In genomic region chr16:20712889-20713288, GRCm38 (mm10) we compare ENCODE assay signal across 22 mouse cellular contexts. TPM values are rescaled to one million over a fixed set of nuclear protein-coding genes. Genes with fewer than 3 reads are reported as not detected.
DNase-seq lines count a peak whose midpoint lies in the region; ATAC-seq and TF ChIP-seq lines count a peak whose summit lies in the region.
"Had no signal": no experiment of that assay in that cellular context is flagged by ENCODE, and none has a peak within 500 bp of the region (broad histone marks: within the 10 kb centered on the region; RNA-seq: fewer than 3 reads in every experiment).

No protein-coding gene starts in this region.

- H3K9me3 ChIP-seq in E14TG2a.4 (ENCODE audit: low read length): peaks cover 32% of the 10 kb centered on the region
- H3K9me3 ChIP-seq in liver, embryonic 13.5 days (replicated peaks): no peaks in the 10 kb centered on the region
- H3K9me3 ChIP-seq: forebrain, embryonic 15.5 days; heart, embryonic 13.5 days; megakaryocyte, embryonic 14.5 days; stomach, embryonic 15.5 days had no signal

- peak overlapping the region; percentile 90 for H3K9ac ChIP-seq in liver, embryonic 13.5 days
- H3K9ac ChIP-seq: forebrain, embryonic 15.5 days; stomach, embryonic 15.5 days had no signal

- peak overlapping the region; percentile 23; the same call in 1 of the 2 replicates for H3K4me3 ChIP-seq in E14TG2a.4 (replicated peaks; ENCODE audit: low read length)
- H3K4me3 ChIP-seq in cortical plate, adult 2 months (ENCODE audit: insufficient read depth, low read length): peak overlapping the region; percentile 72; the same call in 1 of the 2 replicates
- H3K4me3 ChIP-seq in liver, embryonic 13.5 days (replicated peaks): peak overlapping the region; percentile 83
- H3K4me3 ChIP-seq: forebrain, embryonic 15.5 days; heart, embryonic 13.5 days; stomach, embryonic 15.5 days had no signal

- peak; percentile 90 for DNase-seq in heart, adult 11 months
- no peak for DNase-seq in heart, adult 18-20 months
- peak; percentile 68 for DNase-seq in liver, embryonic 13.5 days
- DNase-seq in embryo, embryonic 9.5 days (ENCODE audit: extremely low spot score): no peak
- no peak for DNase-seq in embryo, embryonic 10 days (ENCODE audit: low spot score)
- DNase-seq in Muller cell, postnatal 12 days (ENCODE audit: inconsistent ontology term): no peak
- DNase-seq: cerebellum, postnatal 14 days; gastrocnemius, postnatal 36 days; kidney, adult 18-20 months; layer of hippocampus, postnatal 36 days; lung, adult 2 months; thymus, adult 2 months had no signal

- TF ChIP-seq POLR2A in cortical plate, adult 2 months (IDR thresholded peaks at IDR 0.05; ENCODE audit: extremely low read depth, insufficient read depth, low read length): no peak

- H3K4me2 ChIP-seq in liver, embryonic 13.5 days: peak overlapping the region; percentile 98
- H3K4me2 ChIP-seq: forebrain, embryonic 15.5 days had no signal

- peaks cover 69% of the 10 kb centered on the region for H3K4me1 ChIP-seq in E14TG2a.4 (replicated peaks; ENCODE audit: low read depth, low read length)
- peaks cover 1% of the 10 kb centered on the region; the same call in 1 of the 2 replicates for H3K4me1 ChIP-seq in cortical plate, adult 2 months (ENCODE audit: control insufficient read depth, insufficient read depth, low read length)
- peaks cover 93% of the 10 kb centered on the region for H3K4me1 ChIP-seq in liver, embryonic 13.5 days (replicated peaks)

- peak; percentile 32 for ATAC-seq in liver, embryonic 13.5 days (ENCODE audit: low read depth)
- ATAC-seq: CD4-positive, CD25-positive, alpha-beta regulatory T cell, adult 4 months; forebrain, embryonic 15.5 days; hindbrain, embryonic 16.5 days; midbrain, embryonic 16.5 days had no signal

- H3K27ac ChIP-seq in cortical plate, adult 2 months (ENCODE audit: insufficient read depth, low read length): no peak overlapping the region
- peak overlapping the region; percentile 93 for H3K27ac ChIP-seq in liver, embryonic 13.5 days
- H3K27ac ChIP-seq: forebrain, embryonic 15.5 days; heart, embryonic 13.5 days; kidney, postnatal 0 days; stomach, embryonic 15.5 days had no signal

- no peak for TF ChIP-seq CTCF in E14TG2a.4 (conservative IDR thresholded peaks at IDR 0.05; ENCODE audit: low read length)
- no peak for TF ChIP-seq CTCF in cortical plate, adult 2 months (IDR thresholded peaks at IDR 0.05; ENCODE audit: extremely low read depth, insufficient read depth, low read length)

- H3K36me3 ChIP-seq in E14TG2a.4 (ENCODE audit: insufficient read depth, low read length): peaks cover 60% of the 10 kb centered on the region
- peaks cover 49% of the 10 kb centered on the region for H3K36me3 ChIP-seq in liver, embryonic 13.5 days

- H3K27me3 ChIP-seq in E14TG2a.4 (ENCODE audit: insufficient read depth, low read length): no peaks in the 10 kb centered on the region
- no peaks in the 10 kb centered on the region for H3K27me3 ChIP-seq in liver, embryonic 13.5 days
- H3K27me3 ChIP-seq: forebrain, embryonic 15.5 days; heart, embryonic 13.5 days; stomach, embryonic 15.5 days had no signal

- 25% methylated on average over 7 of the region's 7 CpGs for WGBS in liver, embryonic 13.5 days (ENCODE audit: insufficient replicate concordance)

RNA-seq across cellular contexts. Expression of gene Polr2h, which starts 4.6 kb away (rescaled TPM):
- 10 to 100 TPM; 11.0 to 13.1 TPM for total RNA-seq in heart, adult 18-20 months (2021)
- polyA plus RNA-seq in cortical plate, adult 2 months (2012; rRNA removed): 52.5 and 53.1 TPM in 2 replicates
- polyA plus RNA-seq in liver, embryonic 13.5 days (2015; fragmentation: Nextera tagmentation; extraction: Ambion mirVana): 59.1 and 64.7 TPM in 2 replicates

RNA-seq across cellular contexts. Expression of gene Clcn2, which starts 4.7 kb away (rescaled TPM):
- 1 to 10 TPM; 1.2 to 1.6 TPM for total RNA-seq in heart, adult 18-20 months (2021)
- polyA plus RNA-seq in cortical plate, adult 2 months (2012; rRNA removed): 122 and 132 TPM in 2 replicates
- 7.4 and 7.6 TPM in 2 replicates for polyA plus RNA-seq in liver, embryonic 13.5 days (2015; fragmentation: Nextera tagmentation; extraction: Ambion mirVana)

RNA-seq across cellular contexts. Expression of gene Fam131a, which starts 19.8 kb away (rescaled TPM):
- total RNA-seq in heart, adult 18-20 months (2021): 10 to 100 TPM; 19.8 to 31.3 TPM
- 316 and 358 TPM in 2 replicates for polyA plus RNA-seq in cortical plate, adult 2 months (2012; rRNA removed)
- polyA plus RNA-seq in liver, embryonic 13.5 days (2015; fragmentation: Nextera tagmentation; extraction: Ambion mirVana): 1.0 TPM in 2 replicates

RNA-seq across cellular contexts. Expression of gene Chrd, which starts 20.0 kb away (rescaled TPM):
- total RNA-seq in heart, adult 18-20 months (2021): 1 to 10 TPM; 1.7 to 2.0 TPM
- 71.8 and 94.6 TPM in 2 replicates for polyA plus RNA-seq in cortical plate, adult 2 months (2012; rRNA removed)
- polyA plus RNA-seq in liver, embryonic 13.5 days (2015; fragmentation: Nextera tagmentation; extraction: Ambion mirVana): 0.31 and 0.38 TPM in 2 replicates
- polyA plus RNA-seq: CD4-positive, CD25-positive, alpha-beta regulatory T cell, adult 4 months had no signal

RNA-seq across cellular contexts. Expression of gene Thpo, which starts 21.4 kb away (rescaled TPM):
- total RNA-seq in heart, adult 18-20 months (2021): under 1 TPM in 1 of 2 experiments, not detected in 1; 0.18 TPM
- polyA plus RNA-seq in cortical plate, adult 2 months (2012; rRNA removed): 20.6 and 27.1 TPM in 2 replicates
- polyA plus RNA-seq in liver, embryonic 13.5 days (2015; fragmentation: Nextera tagmentation; extraction: Ambion mirVana): 3.2 and 4.0 TPM in 2 replicates
- polyA plus RNA-seq: CD4-positive, CD25-positive, alpha-beta regulatory T cell, adult 4 months had no signal

Comparison
In these comparisons a context has a peak if more than half of its experiments do, and no peak if none do; other contexts are left out.
1. DNase-seq: peak in heart, adult 11 months (single experiment) and liver, embryonic 13.5 days (single experiment); none in heart, adult 18-20 months (0 of 2), embryo, embryonic 9.5 days (single experiment), embryo, embryonic 10 days (single experiment) and Muller cell, postnatal 12 days (single experiment).
2. H3K4me3 ChIP-seq: peak in every context shown above with its lines; median percentile 83 in liver, embryonic 13.5 days; 72 in cortical plate, adult 2 months; 23 in E14TG2a.4.
3. RNA of gene Clcn2, which starts 4.7 kb away (polyA plus RNA-seq): 122 to 132 TPM in cortical plate, adult 2 months; 7.4 to 7.6 TPM in liver, embryonic 13.5 days; every median in the first group is over 10 times any median in the second.
4. RNA of gene Fam131a, which starts 19.8 kb away (polyA plus RNA-seq): 316 to 358 TPM in cortical plate, adult 2 months; 1.0 TPM in liver, embryonic 13.5 days; every median in the first group is over 100 times any median in the second.